Mouse (Mus musculus) myocyte (in vitro differentiated cells): ENCODE data around the gene Palm.

Source experiments
- MAX ChIP-seq: IDR thresholded peaks from one replicate; pipeline ENCODE4 v1.6.1; 2011; ENCODE audit warnings: low read depth, mild to moderate bottlenecking, control low read depth
- POLR2A ChIP-seq: IDR thresholded peaks from one replicate; pipeline ENCODE4 v1.6.1; 2011; ENCODE audit warnings: low read depth, mild to moderate bottlenecking, control low read depth, moderate library complexity; ENCODE audit not compliant: insufficient read length
- POLR2AphosphoS2 ChIP-seq: IDR thresholded peaks from one replicate; pipeline ENCODE4 v1.6.1; 2011; ENCODE audit warnings: low read depth, control low read depth; ENCODE audit not compliant: insufficient read length
- REST ChIP-seq: IDR thresholded peaks from one replicate; pipeline ENCODE4 v1.6.1; 2011; ENCODE audit warnings: mild to moderate bottlenecking, control low read depth, moderate library complexity; ENCODE audit not compliant: insufficient read depth, insufficient read length

DNA sequence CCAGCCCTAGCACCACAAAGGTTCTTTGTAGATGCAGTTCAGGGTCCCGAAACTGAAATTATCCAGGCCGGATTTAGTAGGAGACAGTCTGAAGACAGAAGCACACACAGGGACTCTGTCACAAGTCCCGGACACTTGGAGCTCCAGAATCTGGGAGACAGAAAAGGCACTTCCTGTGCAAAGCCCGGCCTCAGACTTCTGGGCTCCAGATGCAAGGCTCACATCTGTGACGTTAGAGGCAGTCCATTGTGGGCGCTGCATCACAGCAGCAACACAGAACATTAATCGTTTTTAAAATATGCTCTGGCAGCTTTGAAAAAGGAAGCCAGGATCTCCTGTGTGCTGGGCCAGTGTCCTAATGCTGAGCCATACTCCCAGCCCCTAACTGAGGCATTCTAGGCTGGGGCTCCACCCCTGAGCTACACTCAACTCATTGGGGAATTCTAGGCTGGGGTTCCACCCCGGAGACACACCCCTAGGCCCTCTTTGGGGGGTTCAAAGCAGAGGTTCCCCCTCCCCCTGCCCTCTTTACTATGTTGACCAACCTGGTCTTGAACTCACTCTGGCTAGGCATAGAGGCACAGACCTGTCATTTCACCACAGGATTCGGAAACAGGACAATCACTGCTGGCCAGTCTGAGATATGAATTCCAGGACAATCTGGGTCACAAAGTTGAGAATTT is 58.9 kb downstream of the Palm start:
- TF ChIP-seq REST = no peak
- TF ChIP-seq POLR2A = no peak
- TF ChIP-seq MAX = no peak
- no peak for TF ChIP-seq POLR2AphosphoS2
